10 mouse cellular contexts compared by ENCODE assay signal in genomic region chr19:9106751-9107378, GRCm38 (mm10). TPM values are rescaled to one million over a fixed set of nuclear protein-coding genes. Genes with fewer than 3 reads are reported as not detected.
DNase-seq lines count a peak whose midpoint lies in the region; ATAC-seq and TF ChIP-seq lines count a peak whose summit lies in the region.
"Had no signal": no experiment of that assay in that cellular context is flagged by ENCODE, and none has a peak within 500 bp of the region (broad histone marks: within the 10 kb centered on the region; RNA-seq: fewer than 3 reads in every experiment).

No protein-coding gene starts in this region.

- peak; percentile 86 for ATAC-seq in intestine, embryonic 15.5 days
- ATAC-seq in stomach, postnatal 0 days (ENCODE audit: low FRiP score, low TSS enrichment) = peak; percentile 80
- ATAC-seq in hindbrain, embryonic 13.5 days (ENCODE audit: low FRiP score) = no peak

- peak; percentile 73 for DNase-seq in liver, adult 2 months (ENCODE audit: extremely low read depth, low read depth, low spot score)
- DNase-seq in liver = no peak
- DNase-seq in embryo, embryonic 10.5 days (ENCODE audit: low spot score) = peak; percentile 17
- DNase-seq in stomach, postnatal 0 days (ENCODE audit: low spot score) = peak; percentile 40
- DNase-seq in left cerebral cortex, postnatal 36 days (ENCODE audit: low spot score in 2 of 2) = no peak
- DNase-seq in frontal cortex, postnatal 10 days (ENCODE audit: low spot score in 2 of 2) = no peak

- 34% methylated on average over 4 of the region's 4 CpGs for WGBS in liver, adult 2 months
- 16% methylated on average over 4 of the region's 4 CpGs for WGBS in intestine, embryonic 15.5 days
- WGBS in stomach, postnatal 0 days = 13% methylated on average over 4 of the region's 4 CpGs
- WGBS in hindbrain, embryonic 13.5 days = 61% methylated on average over 4 of the region's 4 CpGs

- no peak for TF ChIP-seq CTCF in liver, adult 2 months (IDR thresholded peaks at IDR 0.05; ENCODE audit: low read depth, low read length)
- TF ChIP-seq CTCF in stomach, postnatal 0 days (IDR thresholded peaks at IDR 0.05; ENCODE audit: low read depth) = no peak

- no peak for TF ChIP-seq POLR2A in liver, adult 2 months (IDR thresholded peaks at IDR 0.05; ENCODE audit: extremely low read depth, insufficient read depth, low read length)

- H3K4me3 ChIP-seq in liver, adult 2 months (ENCODE audit: insufficient read depth, low read depth, low read length) = no peak overlapping the region
- no peak overlapping the region for H3K4me3 ChIP-seq in intestine, embryonic 15.5 days (replicated peaks)
- H3K4me3 ChIP-seq in stomach, postnatal 0 days (ENCODE audit: low read depth, low read length) = no peak overlapping the region
- H3K4me3 ChIP-seq in hindbrain, embryonic 13.5 days = no peak overlapping the region

- intact Hi-C loops in left cerebral cortex, postnatal 36 days (cut with DNase I) = no loop called here

- no peaks in the 10 kb centered on the region for H3K9me3 ChIP-seq in intestine, embryonic 15.5 days
- H3K9me3 ChIP-seq in stomach, postnatal 0 days (ENCODE audit: control insufficient read depth, low read length) = no peaks in the 10 kb centered on the region
- H3K9me3 ChIP-seq in hindbrain, embryonic 13.5 days = no peaks in the 10 kb centered on the region

- H3K27me3 ChIP-seq in liver, adult 2 months (ENCODE audit: control insufficient read depth, insufficient read depth, low read length) = no peaks in the 10 kb centered on the region
- no peaks in the 10 kb centered on the region for H3K27me3 ChIP-seq in intestine, embryonic 15.5 days (replicated peaks)
- no peaks in the 10 kb centered on the region for H3K27me3 ChIP-seq in stomach, postnatal 0 days (ENCODE audit: control insufficient read depth, insufficient read depth, low read length)
- no peaks in the 10 kb centered on the region for H3K27me3 ChIP-seq in hindbrain, embryonic 13.5 days

- H3K4me2 ChIP-seq in intestine, embryonic 15.5 days (replicated peaks) = no peak overlapping the region
- no peak overlapping the region for H3K4me2 ChIP-seq in stomach, postnatal 0 days (replicated peaks; ENCODE audit: low read depth)
- no peak overlapping the region for H3K4me2 ChIP-seq in hindbrain, embryonic 13.5 days

- H3K27ac ChIP-seq in liver, adult 2 months (replicated peaks; ENCODE audit: insufficient read depth, low read depth, low read length) = no peak overlapping the region
- peak overlapping the region; percentile 81 for H3K27ac ChIP-seq in intestine, embryonic 15.5 days
- peak overlapping the region; percentile 83 for H3K27ac ChIP-seq in stomach, postnatal 0 days (replicated peaks)
- no peak overlapping the region for H3K27ac ChIP-seq in hindbrain, embryonic 13.5 days

- TF ChIP-seq EP300 in stomach, postnatal 0 days (optimal IDR thresholded peaks at IDR 0.05) = peak; percentile 31

- peaks cover 5% of the 10 kb centered on the region; the same call in 1 of the 2 replicates for H3K4me1 ChIP-seq in liver, adult 2 months (ENCODE audit: control insufficient read depth, insufficient read depth, low read length)
- peaks cover 15% of the 10 kb centered on the region for H3K4me1 ChIP-seq in intestine, embryonic 15.5 days (replicated peaks)
- peaks cover 16% of the 10 kb centered on the region for H3K4me1 ChIP-seq in stomach, postnatal 0 days (replicated peaks; ENCODE audit: control insufficient read depth, insufficient read depth)
- H3K4me1 ChIP-seq in hindbrain, embryonic 13.5 days (replicated peaks) = no peaks in the 10 kb centered on the region

- no peak overlapping the region for H3K9ac ChIP-seq in liver, adult 2 months (ENCODE audit: low read depth, low read length)
- H3K9ac ChIP-seq in intestine, embryonic 15.5 days = no peak overlapping the region
- H3K9ac ChIP-seq in stomach, postnatal 0 days (ENCODE audit: low read length) = peak overlapping the region; percentile 27
- H3K9ac ChIP-seq in hindbrain, embryonic 13.5 days = no peak overlapping the region

- H3K36me3 ChIP-seq in liver, adult 2 months (ENCODE audit: control insufficient read depth, insufficient read depth, low read length) = no peaks in the 10 kb centered on the region
- no peaks in the 10 kb centered on the region for H3K36me3 ChIP-seq in intestine, embryonic 15.5 days
- H3K36me3 ChIP-seq in stomach, postnatal 0 days (ENCODE audit: control insufficient read depth, insufficient read depth, low read length) = no peaks in the 10 kb centered on the region
- no peaks in the 10 kb centered on the region for H3K36me3 ChIP-seq in hindbrain, embryonic 13.5 days

- no peaks in the 10 kb centered on the region for H3K79me2 ChIP-seq in liver, adult 2 months (ENCODE audit: control insufficient read depth, insufficient read depth, low read length)

RNA-seq across cellular contexts. Expression of gene Scgb1a1, which starts 19.1 kb away (rescaled TPM):
- total RNA-seq in liver, adult 2 months (2014; rRNA removed) = not detected in 2 replicates
- polyA plus RNA-seq in liver, adult 2 months (2012; rRNA removed) = 1.4 and 1.6 TPM in 2 replicates
- polyA plus RNA-seq in intestine, embryonic 15.5 days (2015; fragmentation: Nextera tagmentation; extraction: Ambion mirVana) = not detected in 2 replicates
- 10.8 and 12.6 TPM in 2 replicates for polyA plus RNA-seq in stomach, postnatal 0 days (2015; fragmentation: Nextera tagmentation; extraction: Ambion mirVana)
- polyA plus RNA-seq in hindbrain, embryonic 13.5 days (2015; fragmentation: Nextera tagmentation; extraction: Ambion mirVana) = not detected in 2 replicates
- total RNA-seq in left cerebral cortex, postnatal 36 days (2021) = not detected
- total RNA-seq: adrenal gland, postnatal 36 days had no signal
- polyA plus RNA-seq: hindbrain, embryonic 11.5 days had no signal

RNA-seq across cellular contexts. Expression of gene Asrgl1, which starts 28.6 kb away (rescaled TPM):
- total RNA-seq in liver, adult 2 months (2014; rRNA removed) = 5.7 and 7.6 TPM in 2 replicates
- 1.7 and 2.0 TPM in 2 replicates for polyA plus RNA-seq in liver, adult 2 months (2012; rRNA removed)
- polyA plus RNA-seq in intestine, embryonic 15.5 days (2015; fragmentation: Nextera tagmentation; extraction: Ambion mirVana) = 10.4 and 12.6 TPM in 2 replicates
- polyA plus RNA-seq in stomach, postnatal 0 days (2015; fragmentation: Nextera tagmentation; extraction: Ambion mirVana) = 6.9 and 7.5 TPM in 2 replicates
- 16.6 and 23.0 TPM in 2 replicates for polyA plus RNA-seq in hindbrain, embryonic 13.5 days (2015; fragmentation: Nextera tagmentation; extraction: Ambion mirVana)
- 100 to 1,000 TPM; 136 to 137 TPM for total RNA-seq in left cerebral cortex, postnatal 36 days (2021)

Comparison
In these comparisons a context has a peak if more than half of its experiments do, and no peak if none do; other contexts are left out.
1. DNase-seq: peak in liver, adult 2 months (single experiment), embryo, embryonic 10.5 days (single experiment) and stomach, postnatal 0 days (single experiment); none in liver (single experiment), left cerebral cortex, postnatal 36 days (0 of 2) and frontal cortex, postnatal 10 days (0 of 2).
2. H3K27ac ChIP-seq: peak in intestine, embryonic 15.5 days (single experiment) and stomach, postnatal 0 days (single experiment); none in liver, adult 2 months (single experiment) and hindbrain, embryonic 13.5 days (single experiment).